Mouse (Mus musculus) C2C12 (cell line): ENCODE data around the gene Gucy1b2. TPM values are rescaled to one million over a fixed set of nuclear protein-coding genes. Genes with fewer than 3 reads are reported as not detected.

Experiments
- H3K27me3 ChIP-seq: one replicate; pipeline ENCODE4 v1.6.1; 2011; ENCODE audit not compliant: control insufficient read depth, insufficient read depth, insufficient read length
- H3K36me3 ChIP-seq: one replicate; pipeline ENCODE4 v1.6.1; 2011; ENCODE audit not compliant: control insufficient read depth, insufficient read depth
- H3K4me3 ChIP-seq: one replicate; pipeline ENCODE4 v1.5.1; 2011; ENCODE audit warnings: mild to moderate bottlenecking, control low read depth; ENCODE audit not compliant: poor library complexity, insufficient read depth, severe bottlenecking
- H3K79me2 ChIP-seq: one replicate; pipeline ENCODE4 v1.6.1; 2011; ENCODE audit not compliant: control insufficient read depth, insufficient read depth
- H3K79me3 ChIP-seq: one replicate; pipeline ENCODE4 v1.6.1; 2011; ENCODE audit warnings: low read depth, control low read depth
- H3ac ChIP-seq: one replicate; pipeline ENCODE3; 2011; ENCODE audit warnings: low read depth; ENCODE audit not compliant: control insufficient read depth, insufficient read length
- CEBPB ChIP-seq: IDR thresholded peaks from one replicate; pipeline ENCODE4 v1.6.1; 2011; ENCODE audit warnings: low read depth, mild to moderate bottlenecking, control low read depth, moderate library complexity
- CTCF ChIP-seq: IDR thresholded peaks from one replicate; pipeline ENCODE4 v1.5.1; 2011; ENCODE audit not compliant: control insufficient read depth, insufficient read depth, insufficient read length
- FOSL1 ChIP-seq: IDR thresholded peaks from one replicate; pipeline ENCODE4 v1.8.0; 2011; ENCODE audit warnings: mild to moderate bottlenecking, low read length; ENCODE audit not compliant: poor library complexity, insufficient read depth, severe bottlenecking
- MAX ChIP-seq: IDR thresholded peaks from one replicate; pipeline ENCODE4 v1.6.1; 2011; ENCODE audit warnings: mild to moderate bottlenecking, control low read depth
- MYOD1 ChIP-seq: IDR thresholded peaks from one replicate; pipeline ENCODE4 v1.6.1; 2011; ENCODE audit warnings: low read depth; ENCODE audit not compliant: control insufficient read depth, insufficient read length
- MYOG ChIP-seq: IDR thresholded peaks from one replicate; pipeline ENCODE4 v1.6.1; 2011; ENCODE audit not compliant: control insufficient read depth, insufficient read length; ENCODE audit errors: extremely low read depth
- USF1 ChIP-seq: IDR thresholded peaks from one replicate; pipeline ENCODE4 v1.6.1; 2011; ENCODE audit warnings: low read depth, mild to moderate bottlenecking, control low read depth, moderate library complexity
- polyA plus RNA-seq: library from polyadenylated mRNA; unstranded; fragments of >200 nt; fragmentation: generic; extraction: Trizol; gene quantifications from one replicate; pipeline ENCODE4 v1.2.1, GENCODE M21; 2012; ENCODE audit warnings: missing spikeins

The Gucy1b2 gene
- polyA plus RNA-seq, 1 experiment: not detected

DNA sequence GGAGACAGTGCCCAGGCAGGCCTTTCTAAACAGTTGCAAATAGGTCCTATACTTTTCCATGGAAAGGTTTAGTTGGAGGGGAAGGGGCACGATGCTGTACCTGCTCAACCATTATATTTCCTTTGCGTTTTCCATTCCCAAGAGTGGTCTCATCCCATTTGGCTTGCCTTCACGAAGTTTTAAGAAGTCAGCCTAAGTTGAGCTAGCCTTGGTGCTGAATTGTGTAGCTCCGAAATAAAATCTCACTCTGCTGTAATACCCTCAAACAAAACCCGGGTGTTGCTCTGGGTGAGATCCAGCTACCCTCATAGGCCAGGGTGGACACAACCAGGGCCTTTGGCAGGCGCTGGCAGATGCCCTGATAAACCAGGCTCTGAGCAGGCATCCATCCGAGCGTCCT lies 25.3 kb upstream of the Gucy1b2 start:
- Histone ChIP-seq H3K27me3 (peaks cover 3% of the 10 kb centered on the region), H3ac (no peak overlapping the region), H3K79me3 (no peaks in the 10 kb centered on the region), H3K36me3 (no peaks in the 10 kb centered on the region), H3K4me3 (no peak overlapping the region), H3K79me2 (no peaks in the 10 kb centered on the region)
- TF ChIP-seq USF1 (no peak), MYOD1 (no peak), MYOG (no peak), CTCF (no peak), CEBPB (no peak), MAX (no peak), FOSL1 (no peak)

GRCm38 (mm10) chr14:62479395-62479794 lies 23.3 kb upstream of the Gucy1b2 start:
- Histone ChIP-seq H3K4me3 (no peak overlapping the region), H3K36me3 (no peaks in the 10 kb centered on the region), H3K79me2 (no peaks in the 10 kb centered on the region), H3ac (no peak overlapping the region), H3K79me3 (no peaks in the 10 kb centered on the region), H3K27me3 (peaks cover 7% of the 10 kb centered on the region)
- TF ChIP-seq CEBPB (no peak), USF1 (no peak), CTCF (no peak), FOSL1 (no peak), MAX (no peak)

DNA sequence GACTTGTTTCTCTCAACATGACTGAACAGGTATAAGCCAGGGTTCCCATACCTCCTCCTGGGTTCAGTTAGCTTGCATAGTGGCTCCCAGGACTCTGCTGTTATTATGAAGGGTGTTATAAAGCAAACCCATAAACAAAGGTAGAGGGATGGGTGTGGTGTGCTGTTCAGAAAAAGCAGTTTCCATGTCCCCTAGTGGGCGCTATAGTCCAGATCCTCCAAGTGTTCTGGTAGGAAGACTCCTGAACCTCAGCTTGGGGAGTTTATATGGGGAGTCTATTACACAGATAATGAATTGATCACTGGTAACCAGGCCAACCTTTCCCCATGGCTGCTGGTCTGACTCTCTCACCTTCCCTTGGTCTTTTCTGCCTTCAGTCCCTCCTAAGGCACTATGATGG lies 18.4 kb upstream of the Gucy1b2 start:
- TF ChIP-seq CTCF (no peak), CEBPB (no peak), FOSL1 (no peak), MYOG (no peak), MYOD1 (no peak), USF1 (no peak), MAX (no peak)
- no peaks in the 10 kb centered on the region for H3K79me2 ChIP-seq
- no peak overlapping the region for H3K4me3 ChIP-seq
- H3ac ChIP-seq: no peak overlapping the region
- no peaks in the 10 kb centered on the region for H3K36me3 ChIP-seq
- H3K27me3 ChIP-seq: peaks cover 17% of the 10 kb centered on the region
- H3K79me3 ChIP-seq: no peaks in the 10 kb centered on the region

GRCm38 (mm10) chr14:62472061-62472460 lies 16.0 kb upstream of the Gucy1b2 start:
- no peaks in the 10 kb centered on the region for H3K79me3 ChIP-seq
- TF ChIP-seq MAX (no peak), CEBPB (no peak), FOSL1 (no peak), CTCF (no peak), USF1 (no peak), MYOD1 (no peak), MYOG (no peak)
- no peaks in the 10 kb centered on the region for H3K36me3 ChIP-seq

DNA sequence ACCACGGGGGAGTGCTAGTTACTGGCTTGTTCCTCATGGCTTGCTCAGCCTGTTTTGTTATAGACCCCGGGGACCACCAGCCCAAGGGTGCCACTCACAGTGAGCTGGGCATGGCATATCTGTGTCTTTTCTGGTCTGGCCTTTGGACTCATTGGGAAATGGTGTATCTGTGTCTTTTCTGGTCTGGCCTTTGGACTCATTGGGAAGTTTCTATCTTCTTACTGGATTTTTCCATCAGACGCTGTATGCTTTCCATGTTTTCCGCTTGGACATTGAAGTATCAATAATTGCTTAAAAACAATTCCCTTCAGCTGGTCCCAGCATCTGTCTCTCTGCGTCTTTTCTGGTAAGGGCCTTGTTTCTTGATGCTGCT lies 12.7 kb upstream of the Gucy1b2 start:
- TF ChIP-seq MAX: no peak
- no peak for TF ChIP-seq USF1
- TF ChIP-seq CEBPB: no peak
- no peak for TF ChIP-seq MYOG
- TF ChIP-seq MYOD1: no peak
- TF ChIP-seq CTCF: no peak
- TF ChIP-seq FOSL1: no peak
- no peaks in the 10 kb centered on the region for H3K36me3 ChIP-seq
- no peak overlapping the region for H3K4me3 ChIP-seq
- H3K79me2 ChIP-seq: no peaks in the 10 kb centered on the region
- H3K27me3 ChIP-seq: peaks cover 24% of the 10 kb centered on the region
- H3K79me3 ChIP-seq: no peaks in the 10 kb centered on the region
- H3ac ChIP-seq: no peak overlapping the region

More at GRCm38 (mm10) chr14:62472061-62472460, 16.0 kb upstream of the Gucy1b2 start:
- no peak overlapping the region for H3K4me3 ChIP-seq
- H3K27me3 ChIP-seq: peaks cover 29% of the 10 kb centered on the region
- H3ac ChIP-seq: no peak overlapping the region
- H3K79me2 ChIP-seq: no peaks in the 10 kb centered on the region

- Histone ChIP-seq H3ac (no peak overlapping the region), H3K27me3 (peaks cover 24% of the 10 kb centered on the region)
- no peak for TF ChIP-seq FOSL1
- TF ChIP-seq MYOG: no peak
- TF ChIP-seq MAX: no peak
Observed at GRCm38 (mm10) chr14:62468119-62468752, 12.1 kb upstream of the Gucy1b2 start.

More at GRCm38 (mm10) chr14:62468119-62468752, 12.1 kb upstream of the Gucy1b2 start:
- no peaks in the 10 kb centered on the region for H3K79me2 ChIP-seq
- no peaks in the 10 kb centered on the region for H3K79me3 ChIP-seq
- H3K36me3 ChIP-seq: no peaks in the 10 kb centered on the region
- H3K4me3 ChIP-seq: no peak overlapping the region
